Mouse (Mus musculus) ovary, adult 18-20 months (tissue): ENCODE results near the gene Cbx2.

Experiments
- DNase-seq: peaks from one replicate; pipeline ENCODE4 v3.0.0; 2022; ENCODE audit warnings: low spot score, mixed read lengths

Cbx2 gene

DNA sequence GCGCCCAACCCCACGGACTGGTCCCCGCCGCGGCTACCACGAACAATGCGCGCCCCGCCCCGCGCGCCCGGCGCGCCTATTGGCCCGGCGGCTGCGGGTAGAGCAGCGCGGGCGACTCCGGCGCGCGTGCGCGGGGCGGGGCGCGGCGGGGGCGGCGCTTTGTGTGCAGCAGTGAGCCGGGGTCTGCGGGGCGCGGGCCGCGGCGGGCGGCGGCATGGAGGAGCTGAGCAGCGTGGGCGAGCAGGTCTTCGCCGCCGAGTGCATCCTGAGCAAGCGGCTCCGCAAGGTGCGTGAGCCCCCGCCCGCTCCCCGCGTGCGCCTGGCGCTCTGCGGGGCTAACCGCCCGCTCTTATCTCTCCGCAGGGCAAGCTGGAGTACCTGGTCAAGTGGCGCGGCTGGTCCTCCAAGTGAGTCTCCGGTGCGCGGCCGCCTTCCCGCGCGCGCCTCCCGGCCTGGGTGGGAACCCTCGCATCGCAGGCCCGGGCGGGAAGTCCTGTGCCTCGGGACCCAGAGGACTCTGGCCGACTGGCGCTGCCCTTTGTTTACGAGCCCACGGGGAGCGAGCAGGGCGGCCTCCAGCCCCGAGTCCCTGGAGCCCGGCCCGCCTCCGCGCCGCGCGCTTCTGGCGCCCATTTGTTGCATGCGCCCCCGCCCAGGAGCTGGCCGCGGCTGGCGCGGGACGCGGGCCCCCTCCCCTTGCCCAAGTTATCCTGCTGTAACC is at the start of gene Cbx2:
Gene Cbx2, plus strand, starts transcription at position 68 of the 721 bp plus-strand sequence.
- DNase-seq = peak; percentile 79

DNA sequence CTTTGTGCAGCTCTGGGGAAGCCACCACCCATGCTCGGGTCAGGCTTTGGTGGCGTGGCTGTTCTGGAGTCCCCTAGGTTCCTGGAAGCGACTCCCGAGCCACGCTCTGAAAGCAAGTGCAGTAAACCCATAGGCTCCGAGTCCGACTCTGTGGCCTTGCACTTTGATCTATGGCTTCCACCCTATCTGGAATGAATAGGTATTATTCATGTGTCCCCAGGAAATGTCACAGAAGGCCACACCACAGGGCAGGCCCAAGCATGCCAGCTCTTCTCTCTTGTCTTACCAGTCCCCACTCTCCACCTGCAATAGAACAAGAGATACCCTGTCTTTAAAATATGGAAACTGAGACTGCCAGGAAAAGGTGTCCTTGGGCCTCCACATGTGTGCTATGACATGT is 48.4 kb upstream of the Cbx2 start:
- no peak for DNase-seq

DNA sequence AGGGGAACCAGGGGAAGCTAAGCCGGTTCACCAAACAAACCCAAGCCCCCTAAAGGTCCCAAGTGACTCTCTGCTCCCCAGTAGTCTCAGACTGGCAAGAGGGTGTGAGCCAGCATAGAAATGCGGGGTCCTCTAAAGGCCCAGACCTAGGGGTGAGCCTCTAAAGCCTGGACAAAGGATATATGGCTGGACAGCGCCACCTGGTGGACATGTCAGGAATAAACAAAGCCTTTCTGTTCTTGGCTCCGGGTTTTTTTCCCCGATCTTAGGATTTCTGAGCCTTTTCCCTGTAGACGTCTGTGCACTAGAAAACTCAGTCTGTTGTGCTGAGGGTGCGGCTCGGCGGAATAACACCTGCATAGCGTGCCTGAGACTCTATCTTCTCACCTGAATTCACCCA is 47.3 kb upstream of the Cbx2 start:
- DNase-seq = peak; percentile 21

DNA sequence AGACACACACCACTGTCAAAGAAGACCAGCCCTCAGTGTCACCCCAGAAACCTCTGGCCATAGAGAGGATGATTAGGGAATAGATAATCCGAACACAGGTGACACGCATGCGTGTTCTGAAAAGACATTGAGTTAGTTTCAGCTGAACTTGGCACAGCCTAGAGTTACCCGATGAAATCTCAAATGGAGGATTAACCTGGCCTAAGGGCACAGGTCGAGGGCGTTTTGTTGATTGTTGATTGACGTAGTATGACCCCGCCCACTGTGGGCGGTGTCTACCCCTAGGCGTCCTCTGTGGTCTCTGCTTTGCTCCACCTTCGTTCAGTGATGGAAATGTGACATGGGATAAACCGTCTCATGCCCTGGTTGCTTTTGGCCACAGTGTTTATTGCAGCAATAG is 46.8 kb upstream of the Cbx2 start:
- no peak for DNase-seq

DNA sequence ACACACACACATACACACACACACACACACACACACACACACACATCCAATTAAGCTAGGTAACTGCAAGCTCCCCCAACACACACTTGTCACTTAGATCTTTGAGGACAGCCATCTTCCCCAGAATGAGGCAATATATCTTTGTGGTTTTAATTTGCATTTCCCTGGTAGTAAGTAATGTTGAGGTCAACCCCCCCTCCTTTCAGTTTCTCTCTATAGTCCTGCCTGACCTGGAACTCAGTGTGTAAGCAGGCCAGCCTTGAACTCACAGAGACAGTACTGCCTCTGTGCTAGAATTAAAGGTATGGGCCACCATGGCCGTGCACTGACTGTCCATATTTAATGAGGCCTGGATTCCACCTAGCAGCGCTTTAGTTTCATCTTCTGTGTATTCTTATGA is 42.4 kb upstream of the Cbx2 start:
- DNase-seq = no peak

DNA sequence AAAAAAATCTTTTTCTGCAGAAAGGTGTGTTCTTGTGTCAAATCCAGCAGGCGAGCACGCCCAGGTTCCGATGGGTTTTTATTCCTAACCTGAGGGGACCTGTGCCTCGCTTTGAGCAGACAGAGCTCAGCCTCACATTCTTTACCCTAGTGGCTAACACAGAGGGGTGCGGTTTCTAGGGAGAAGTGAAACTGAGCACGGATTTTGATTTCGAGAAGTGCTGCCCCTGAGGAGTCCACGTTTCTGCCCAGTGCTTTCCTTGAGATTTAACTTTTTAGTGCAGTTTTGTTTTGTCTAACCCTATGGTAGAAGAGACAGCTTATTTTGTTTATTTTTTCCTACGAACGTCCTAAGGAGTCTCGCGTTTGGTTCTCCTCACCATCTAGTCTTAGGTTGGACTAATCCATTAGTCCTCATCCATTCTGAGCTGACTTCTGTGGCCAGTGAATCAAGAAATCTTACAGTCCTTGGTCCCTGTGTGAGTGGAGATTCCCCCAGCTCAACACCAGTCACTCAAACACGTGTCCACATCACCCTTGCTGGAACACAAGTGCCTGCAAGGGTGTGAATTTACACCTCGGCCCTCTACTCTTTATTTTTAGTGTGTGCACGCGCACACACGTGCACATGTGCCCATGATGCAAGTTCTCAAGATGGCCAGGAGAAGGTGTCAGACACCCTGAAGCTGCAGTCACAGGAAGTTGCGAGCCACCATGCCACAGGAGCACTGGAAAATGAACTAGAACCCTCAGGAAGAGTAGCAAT is 41.6 kb upstream of the Cbx2 start:
- DNase-seq = no peak

DNA sequence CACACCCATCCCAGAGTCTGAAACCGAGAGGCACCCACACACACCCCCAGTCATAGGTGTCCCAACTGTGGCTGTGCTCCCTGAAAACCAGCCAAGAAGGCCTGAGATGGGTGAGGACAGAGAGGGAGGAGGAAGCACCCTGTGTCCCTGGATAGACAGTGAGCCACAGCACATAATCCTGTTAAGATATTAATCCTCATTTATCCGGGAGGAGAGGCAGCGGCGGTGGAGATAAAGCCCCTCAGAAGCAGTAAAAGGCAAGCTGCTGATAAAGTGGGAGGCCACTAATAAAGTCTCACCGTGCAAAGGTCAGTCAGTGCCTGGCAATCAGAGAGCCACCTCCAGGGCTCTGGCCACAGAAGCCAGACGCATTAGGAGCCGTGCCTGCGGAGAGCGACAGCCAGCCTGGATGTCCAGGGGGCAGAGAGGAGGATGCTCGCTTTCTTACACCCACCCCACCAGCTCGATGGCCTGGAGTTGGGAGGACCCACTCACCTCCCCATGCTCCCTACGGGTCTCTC is 40.1 kb upstream of the Cbx2 start:
- no peak for DNase-seq

DNA sequence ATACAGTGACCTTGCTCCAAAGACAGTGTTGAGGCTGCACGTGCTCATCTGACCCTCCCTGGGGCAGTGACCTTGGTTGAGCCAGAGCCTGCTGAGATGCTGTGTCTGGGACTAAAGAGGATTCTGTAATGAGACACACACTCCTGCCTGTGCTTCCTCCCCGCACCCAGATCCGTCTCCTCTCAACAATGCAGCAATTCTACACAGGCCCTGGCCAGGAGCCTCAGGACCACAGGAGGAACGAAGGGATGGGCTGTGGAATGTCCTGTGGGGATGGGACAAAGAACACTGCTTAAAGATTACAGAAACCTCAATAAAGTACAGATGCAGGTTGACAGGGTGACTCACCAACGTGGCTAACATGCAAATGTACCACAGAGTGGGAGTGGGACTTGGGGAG is 37.2 kb upstream of the Cbx2 start:
- DNase-seq = peak; percentile 61

DNA sequence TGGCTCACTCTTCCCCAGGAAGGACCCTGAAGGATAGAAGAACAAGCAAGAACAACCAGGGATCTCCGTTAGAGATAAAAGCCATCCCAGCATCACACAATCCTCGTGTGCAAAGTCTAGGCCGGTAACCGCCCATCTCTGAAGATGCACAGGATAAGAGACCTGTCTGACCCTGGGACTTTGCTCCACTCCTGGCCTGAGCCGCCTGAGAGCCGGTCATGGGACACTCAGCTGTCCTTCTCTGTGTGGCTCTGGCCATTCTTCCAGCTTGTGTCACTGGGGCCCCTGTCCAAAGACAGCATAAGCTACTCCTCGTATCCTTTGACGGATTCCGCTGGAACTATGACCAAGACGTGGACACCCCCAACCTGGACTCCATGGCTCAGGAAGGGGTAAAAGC is 34.8 kb upstream of the Cbx2 start, which contains the start of gene Enpp7:
Gene Enpp7, plus strand, starts transcription at position 190 of the 400 bp plus-strand sequence.
- no peak for DNase-seq

DNA sequence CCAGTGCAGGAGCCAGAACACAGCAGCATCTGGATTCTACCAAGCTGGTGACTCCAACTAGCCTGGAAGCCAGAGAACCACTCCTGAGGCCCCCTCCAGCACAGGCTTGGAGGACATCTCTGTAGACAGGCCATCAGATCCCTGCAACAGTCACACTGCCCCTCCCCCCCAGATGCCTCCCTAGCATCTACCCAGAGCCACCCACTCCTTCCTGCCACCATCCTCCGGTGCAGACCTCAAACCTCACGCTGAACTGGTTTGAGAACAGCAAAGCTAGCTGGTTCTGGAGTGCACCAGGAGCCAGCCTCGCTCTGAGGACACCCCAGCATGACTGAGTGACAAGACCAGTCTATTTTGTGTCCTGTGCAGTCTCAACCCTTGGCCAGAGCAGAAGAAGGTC is 30.0 kb upstream of the Cbx2 start:
- no peak for DNase-seq

DNA sequence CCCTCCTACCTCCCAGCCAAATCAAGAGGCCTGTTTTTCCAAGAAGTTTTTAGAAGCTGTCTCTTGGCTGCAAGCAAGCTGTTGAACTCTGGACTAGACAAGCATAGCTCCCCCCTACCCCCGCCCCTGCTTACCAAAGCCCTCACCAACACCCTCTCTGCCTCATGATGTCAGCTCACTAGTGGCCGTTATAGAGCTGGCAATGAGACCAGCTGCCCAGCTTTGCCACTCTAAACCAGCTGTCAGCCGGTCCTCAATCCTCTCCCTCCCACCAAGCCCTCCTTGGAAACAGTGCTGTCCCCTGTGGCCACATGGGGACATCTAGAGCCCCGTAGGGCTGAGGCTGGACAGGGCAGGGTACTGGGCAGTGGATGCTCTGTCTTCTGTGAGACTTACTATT is 27.3 kb upstream of the Cbx2 start:
- no peak for DNase-seq

DNA sequence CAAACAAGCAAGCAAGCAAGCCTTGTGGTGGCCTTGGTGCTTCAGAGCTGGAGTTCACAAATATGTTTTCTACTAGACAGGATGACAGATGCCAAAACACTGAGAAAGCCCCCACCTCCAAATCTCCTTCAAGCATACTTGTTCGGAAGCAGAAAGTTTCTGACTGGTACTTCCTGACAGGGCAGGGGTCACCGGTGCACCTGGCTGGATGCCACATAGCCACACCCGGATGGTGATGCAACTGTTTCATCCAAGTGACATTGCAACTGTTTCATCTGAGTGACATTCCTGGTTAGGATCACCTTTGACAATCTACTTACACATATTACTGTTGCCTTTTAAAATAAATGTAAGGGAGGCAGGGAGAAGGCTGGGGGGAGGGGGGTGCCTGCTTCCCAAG is 25.6 kb upstream of the Cbx2 start:
- DNase-seq = no peak

DNA sequence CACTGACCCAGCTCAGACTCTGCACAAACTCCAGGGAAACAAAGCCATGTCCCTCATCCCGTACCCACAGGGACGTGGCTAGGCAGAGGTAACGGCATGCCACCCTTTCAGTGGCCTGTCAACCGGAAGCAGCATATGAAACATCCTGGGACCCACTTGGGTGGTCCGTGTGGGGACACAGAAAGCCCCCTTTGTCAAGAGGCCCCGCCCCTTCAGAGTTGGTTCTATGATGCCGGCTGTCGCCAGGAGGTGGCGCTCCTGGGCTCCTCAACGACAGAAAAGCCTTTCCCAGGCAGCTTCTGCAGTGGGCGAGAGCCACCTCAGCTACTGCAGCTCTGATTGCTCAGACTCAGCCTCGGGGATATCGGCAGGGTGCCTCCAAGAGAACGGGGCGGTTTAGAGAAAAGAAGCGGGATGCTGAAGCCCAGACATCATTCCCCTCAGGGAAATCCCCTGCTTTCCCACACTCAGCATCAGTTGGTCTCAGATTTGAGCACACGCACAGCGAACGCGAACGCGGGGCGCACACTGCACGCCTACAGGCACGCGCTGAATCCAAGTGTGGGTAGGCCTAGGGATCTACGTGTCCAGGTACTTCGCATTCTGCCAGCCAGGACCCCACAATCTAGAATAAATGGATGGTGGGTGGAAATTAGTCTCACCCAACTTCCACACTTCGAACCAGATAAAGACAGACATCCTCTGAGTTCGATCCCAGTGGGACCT is 24.1 kb upstream of the Cbx2 start:
- peak; percentile 40 for DNase-seq

DNA sequence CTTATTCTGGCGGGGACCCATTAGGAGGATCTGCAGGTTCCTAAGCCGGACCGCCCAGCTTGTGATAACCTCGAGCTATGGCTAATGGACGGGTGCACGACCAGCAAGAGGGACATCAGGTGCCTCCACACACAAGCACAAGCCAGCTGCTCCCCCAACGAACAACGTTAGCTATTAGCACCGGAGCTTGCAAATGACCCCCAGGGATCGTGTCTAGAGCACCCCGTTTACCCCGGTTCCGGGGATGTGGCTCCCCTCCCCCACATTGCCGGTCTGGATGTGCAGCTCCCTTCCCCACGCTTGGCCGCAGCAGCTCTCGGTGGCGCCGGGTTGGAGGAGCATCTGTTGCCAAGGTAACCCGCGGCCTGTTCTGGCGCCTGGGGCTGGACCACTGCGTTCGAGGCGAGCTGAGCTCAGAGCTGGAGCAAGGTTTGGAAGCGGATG is 23.4 kb upstream of the Cbx2 start:
- DNase-seq = peak; percentile 23

DNA sequence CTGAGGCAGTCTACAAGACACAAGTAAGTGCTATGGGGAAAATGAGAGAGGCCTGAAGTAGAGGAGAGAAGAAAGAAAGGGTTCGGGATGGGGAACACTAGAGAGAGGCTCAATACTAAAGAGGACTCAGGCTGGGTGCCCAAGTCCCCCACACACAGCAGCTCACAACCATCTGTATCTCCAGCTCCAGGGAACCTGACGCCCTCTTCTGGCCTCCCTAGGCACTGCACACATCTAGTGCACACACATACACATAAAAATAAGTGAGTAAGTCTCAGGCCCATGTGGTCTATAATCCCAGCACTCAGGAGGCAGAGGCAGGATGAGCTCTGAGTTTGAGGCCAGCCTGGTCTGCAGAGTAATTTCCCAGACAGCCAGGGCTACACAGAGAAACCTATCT is 21.9 kb upstream of the Cbx2 start:
- no peak for DNase-seq

DNA sequence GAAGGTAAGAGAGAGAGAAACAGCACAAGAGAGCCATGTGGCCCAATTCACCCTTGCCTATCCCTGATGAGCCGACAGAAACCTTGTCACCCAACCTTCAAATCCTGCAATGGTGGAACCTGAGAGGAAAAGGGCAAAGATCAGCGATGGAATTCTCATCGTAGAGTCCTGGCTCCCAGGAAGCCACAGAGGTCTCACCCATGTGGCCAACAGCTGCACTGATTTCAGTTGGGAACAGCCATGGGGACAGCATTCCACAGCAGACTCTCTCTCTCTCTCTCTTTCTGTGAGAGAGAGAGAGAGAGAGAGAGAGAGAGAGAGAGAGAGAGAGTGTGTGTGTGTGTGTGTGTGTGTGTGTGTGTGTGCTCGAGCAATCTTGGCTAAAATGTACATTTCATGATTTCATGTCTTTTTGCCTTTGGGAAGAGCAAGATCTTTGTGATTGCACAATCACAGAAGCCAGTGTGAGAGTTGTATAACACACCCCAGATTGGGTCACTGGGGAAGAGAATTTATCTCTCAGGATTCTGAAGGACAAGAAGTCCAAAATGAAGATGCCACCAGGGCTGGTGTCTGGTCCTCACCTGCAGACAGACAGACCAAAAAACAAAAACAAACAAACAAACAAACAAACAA is 21.2 kb upstream of the Cbx2 start:
- no peak for DNase-seq

DNA sequence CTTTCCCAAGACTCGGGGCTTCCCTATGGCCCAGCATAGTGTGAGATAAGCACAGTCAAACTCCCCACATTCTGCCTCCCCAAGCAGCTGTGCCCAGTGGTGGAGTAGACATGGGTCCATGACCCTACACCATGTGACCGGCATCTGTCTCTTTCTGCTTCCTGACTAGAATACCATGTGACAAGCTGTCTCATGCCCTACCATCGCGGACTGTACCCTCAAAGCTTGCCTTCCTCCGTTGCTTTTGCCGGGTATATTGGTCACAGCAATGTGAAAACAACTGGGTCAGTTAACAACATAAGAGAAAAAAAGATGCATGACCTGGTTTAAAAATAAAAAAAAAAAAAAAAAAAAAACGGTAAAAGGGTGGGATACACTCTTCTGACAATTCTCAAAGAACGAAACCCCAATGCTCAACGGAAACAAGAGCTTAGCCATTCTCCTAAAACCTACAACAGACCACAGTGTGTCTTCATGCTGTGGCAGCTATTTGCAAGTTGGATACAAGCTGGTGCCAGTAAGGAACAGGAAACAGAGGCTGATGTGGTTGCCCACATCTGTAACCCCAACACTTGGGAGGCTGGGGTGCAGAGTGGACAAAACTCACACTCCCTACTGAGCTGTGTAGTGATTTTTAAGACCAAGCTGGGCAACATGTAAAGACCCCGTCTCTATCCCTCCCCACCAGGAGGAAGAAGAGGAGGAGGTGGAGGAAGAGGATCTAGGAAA is 17.1 kb upstream of the Cbx2 start:
- DNase-seq = no peak

DNA sequence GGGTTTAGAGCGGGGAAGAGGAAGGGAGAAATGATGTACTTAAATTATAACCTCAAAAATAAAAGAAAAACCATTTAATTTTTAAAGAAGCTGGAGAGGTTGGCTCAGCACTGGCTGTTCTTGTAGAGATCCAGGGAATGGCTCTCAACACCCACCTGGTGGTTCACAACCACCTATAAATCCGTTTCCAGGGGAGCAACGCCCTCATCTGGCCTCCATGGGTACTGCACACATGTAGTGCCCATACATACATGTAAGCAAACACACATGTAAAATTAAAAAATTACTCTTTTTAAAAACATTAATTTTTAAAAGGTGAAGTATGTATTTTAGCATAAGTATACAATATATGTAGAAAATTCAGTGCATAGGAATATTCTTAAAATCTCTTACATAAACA is 16.3 kb upstream of the Cbx2 start:
- DNase-seq = no peak

DNA sequence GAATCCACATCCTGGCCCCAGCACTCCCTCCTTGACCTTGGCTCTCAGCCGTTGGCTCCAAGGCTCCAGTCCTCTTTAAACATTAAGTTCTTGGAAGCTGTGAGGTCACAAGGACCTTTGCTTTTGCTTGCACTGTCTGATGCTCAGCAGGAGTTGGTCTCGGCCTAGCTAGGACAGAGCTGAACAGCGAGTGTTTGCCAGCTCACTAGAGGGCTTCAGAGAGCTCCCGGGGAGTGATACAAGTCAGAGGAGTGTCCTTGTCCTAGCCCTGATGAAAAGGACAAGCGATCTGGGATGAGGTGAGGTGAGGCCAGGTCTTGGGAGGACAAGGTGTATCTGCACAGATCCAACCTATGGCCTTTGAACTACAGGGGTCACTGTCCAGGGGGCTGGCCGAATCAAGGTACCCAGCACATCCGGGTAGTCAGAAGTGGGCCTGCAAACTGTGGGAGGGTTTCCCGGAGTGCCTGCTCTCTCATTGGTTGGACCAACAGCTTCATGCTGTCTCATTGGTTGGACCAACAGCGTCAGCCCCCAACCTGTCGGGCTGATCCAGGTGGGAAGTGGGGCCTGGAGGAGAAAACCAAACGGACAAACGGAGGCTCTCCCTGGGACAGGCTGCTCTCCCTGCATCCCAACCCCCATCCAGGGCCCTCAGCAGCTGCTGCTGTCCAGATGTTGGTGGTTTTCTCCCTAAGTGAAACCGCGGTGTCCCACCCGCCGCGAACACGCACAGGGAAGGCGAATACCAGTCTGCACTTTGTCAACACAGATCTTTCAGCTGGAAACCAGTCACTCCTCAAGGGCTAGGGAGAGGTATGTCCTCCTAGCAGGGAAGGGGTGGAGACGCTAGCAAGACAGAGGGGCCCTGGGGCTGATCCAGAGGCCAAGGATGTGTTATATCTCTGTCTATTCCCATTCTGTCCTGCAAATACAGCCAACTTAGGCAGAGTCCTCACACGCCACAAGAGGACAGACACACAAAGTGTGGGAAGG is 15.0 kb upstream of the Cbx2 start:
- peak; percentile 53 for DNase-seq

DNA sequence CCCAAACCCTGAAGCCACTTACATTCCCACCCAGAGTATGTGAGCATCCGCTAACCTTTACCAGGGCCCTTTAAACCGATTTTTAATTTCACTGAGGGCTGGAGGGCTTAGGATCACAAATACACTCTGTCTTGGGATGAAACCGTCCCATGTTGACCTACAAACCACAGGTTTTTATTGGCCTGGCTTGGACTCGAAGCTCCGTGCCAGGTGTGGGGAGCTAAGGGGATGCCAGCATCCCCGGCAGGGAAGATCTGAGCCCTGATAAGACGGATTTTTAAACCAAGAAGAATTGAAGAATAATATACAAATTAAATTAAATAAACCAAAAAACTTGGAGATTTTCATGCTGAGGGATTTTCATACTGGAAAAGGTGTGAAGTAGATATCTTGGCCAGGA is 8.3 kb upstream of the Cbx2 start:
- DNase-seq = no peak
